Mouse (Mus musculus) monocyte, adult 5-6 weeks (primary cell): ENCODE results near the gene Wasf1. TPM values are rescaled to one million over a fixed set of nuclear protein-coding genes. Genes with fewer than 3 reads are reported as not detected.

ENCODE experiments used
- ATAC-seq: fragments of 153-309, 156-312 bp; replicated peaks from 2 replicates; pipeline ENCODE4 v1.8.0; 2017; ENCODE audit warnings: mild to moderate bottlenecking; ENCODE audit not compliant: low TSS enrichment, insufficient number of reproducible peaks, severe bottlenecking, poor library complexity, low FRiP score
- total RNA-seq: library from RNA; stranded (forward); fragments of 200-1000, 200-491, 200-594 nt; gene quantifications from 3 replicates; pipeline ENCODE4 v1.2.3, GENCODE M21; 2017

Wasf1 gene
- total RNA-seq, 1 experiment from 2014 or later, result not detected

DNA sequence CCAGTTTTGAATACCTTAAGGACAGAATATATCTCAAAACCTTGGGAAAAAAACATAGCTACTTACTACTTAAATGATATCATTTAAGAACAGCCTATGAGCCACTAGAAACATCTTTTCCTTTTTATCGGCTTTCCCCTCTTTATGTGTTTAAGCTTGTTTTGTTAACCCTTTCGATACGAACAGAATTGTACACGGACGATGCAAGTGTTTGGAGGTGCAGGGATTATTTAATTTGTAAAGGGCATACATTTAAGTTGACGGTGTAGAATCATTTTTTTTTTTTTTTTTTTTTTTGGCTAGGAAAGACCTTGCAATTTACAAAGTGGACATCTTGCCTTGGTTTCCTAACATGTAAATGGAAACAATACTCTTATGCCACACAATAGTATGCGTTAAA is 2.2 kb downstream of the Wasf1 start:
- ATAC-seq, result no peak

DNA sequence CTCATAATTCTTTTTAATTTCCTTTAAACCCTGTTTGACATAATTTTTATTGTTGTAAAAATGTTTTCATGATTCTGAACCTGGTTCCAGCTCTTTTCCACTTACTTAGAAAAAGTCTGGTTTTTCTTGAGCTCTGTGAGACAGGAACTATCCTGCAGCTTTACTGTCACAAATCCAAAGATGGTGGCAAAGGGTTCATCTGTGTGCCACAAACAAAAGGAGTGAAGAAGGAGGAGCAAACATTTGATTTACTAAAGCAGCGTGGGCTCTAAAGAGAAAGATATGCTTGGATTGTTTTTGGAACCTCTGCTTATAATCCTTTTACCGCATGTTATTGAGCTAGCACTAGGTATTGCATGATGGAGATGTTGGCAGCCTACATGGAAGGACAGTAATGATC is 4.0 kb downstream of the Wasf1 start:
- no peak for ATAC-seq

- ATAC-seq, result no peak
Observed at GRCm38 (mm10) chr10:40889146-40889545, 5.9 kb downstream of the Wasf1 start.

DNA sequence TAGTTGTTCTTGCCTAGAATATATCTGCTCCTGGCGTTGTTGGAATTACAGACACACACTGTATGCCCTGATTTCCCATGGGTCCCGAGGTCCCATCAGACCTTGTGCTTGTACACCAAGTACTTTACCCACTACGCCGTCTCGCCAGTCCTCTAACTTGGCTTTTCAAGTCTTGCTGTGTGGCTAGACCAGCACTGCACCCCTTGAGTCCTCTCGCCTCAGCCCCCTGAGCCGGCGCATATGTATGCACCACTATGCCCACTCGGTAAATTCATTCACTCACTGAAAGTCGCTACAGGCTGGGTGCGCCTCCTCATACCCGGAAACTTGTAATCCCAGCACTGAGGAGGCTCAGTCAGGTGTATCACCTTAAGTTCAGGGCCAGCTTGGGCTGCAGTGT is 12.5 kb downstream of the Wasf1 start:
- no peak for ATAC-seq

DNA sequence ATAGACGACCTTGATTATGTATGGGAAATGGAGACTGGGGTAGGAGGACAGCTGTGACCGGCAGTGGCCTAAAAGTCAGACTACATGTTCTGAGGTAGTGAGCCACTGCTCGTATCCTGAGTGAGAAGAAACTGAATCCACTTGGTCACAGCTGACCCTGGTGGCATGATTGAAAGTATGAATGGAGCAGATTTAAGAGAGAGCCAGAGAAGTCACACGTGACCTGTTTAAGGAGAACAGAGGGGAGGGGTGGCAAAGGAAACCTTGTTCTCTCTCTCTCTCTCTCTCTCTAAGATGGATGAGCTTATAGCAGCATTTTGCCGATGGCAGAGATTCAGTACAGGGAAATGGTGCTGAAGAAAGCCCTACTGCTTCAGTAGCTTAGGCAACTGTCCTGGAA is 13.4 kb downstream of the Wasf1 start:
- ATAC-seq, result no peak

DNA sequence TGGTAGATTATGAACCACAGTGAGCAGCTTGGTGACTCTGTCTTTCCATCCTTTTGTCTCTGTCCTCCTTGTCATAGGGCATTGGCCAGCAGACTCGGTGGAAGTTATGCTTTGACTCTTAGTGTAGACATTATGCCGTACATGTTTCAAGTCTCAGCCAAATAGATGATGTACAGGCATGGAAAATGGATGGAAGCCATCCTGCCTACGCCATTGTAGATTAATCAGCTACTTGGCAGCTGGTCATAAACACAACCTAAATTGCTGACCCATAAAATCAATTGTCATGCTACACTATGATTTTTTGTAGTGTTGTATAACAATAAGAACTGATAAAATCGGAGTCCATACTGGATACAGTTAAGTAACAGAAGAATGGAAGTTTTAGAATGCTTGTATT is 18.5 kb downstream of the Wasf1 start:
- ATAC-seq, result no peak

GRCm38 (mm10) chr10:40906131-40906530 is 22.9 kb downstream of the Wasf1 start:
- no peak for ATAC-seq

DNA sequence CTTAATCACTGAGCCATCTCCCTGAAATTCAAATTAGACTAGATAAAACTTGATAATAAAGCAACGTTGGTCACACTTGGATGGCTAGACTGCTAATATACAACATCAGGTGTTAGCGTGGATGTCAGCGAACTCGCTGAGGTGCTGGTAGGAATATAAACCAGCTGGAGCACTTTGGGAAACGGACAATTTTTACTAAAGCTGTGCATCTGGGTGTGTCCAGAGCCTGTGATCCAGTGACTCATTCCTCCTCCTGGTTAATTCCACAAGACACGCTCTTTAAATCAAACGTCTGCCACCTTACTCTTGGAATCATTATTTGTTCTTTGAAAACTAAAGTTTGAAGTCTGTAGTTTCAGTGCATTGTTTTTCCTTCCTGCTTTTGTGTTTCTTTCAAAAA is 23.5 kb downstream of the Wasf1 start:
- no peak for ATAC-seq

DNA sequence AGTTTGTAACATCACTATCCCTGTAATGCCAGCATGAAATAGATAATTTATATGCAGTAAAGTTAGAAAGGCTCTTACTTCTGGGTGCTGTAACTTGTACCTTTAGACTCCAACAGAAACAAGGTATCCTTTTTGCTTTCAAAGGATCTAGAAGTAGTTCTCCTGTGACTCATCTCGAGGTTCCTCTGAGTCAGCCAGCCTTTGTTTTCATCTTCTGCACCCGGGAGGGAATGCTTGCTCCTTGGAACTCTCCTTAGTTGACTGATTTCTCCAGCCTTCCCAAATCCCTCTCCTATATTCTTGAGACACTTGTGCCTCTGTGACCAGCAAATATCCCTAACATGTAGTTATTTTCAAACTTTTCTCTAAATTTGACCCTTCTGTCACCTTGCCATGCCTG is 25.3 kb downstream of the Wasf1 start:
- no peak for ATAC-seq

- ATAC-seq, result no peak
Observed at GRCm38 (mm10) chr10:40910811-40911210, 27.5 kb downstream of the Wasf1 start.

DNA sequence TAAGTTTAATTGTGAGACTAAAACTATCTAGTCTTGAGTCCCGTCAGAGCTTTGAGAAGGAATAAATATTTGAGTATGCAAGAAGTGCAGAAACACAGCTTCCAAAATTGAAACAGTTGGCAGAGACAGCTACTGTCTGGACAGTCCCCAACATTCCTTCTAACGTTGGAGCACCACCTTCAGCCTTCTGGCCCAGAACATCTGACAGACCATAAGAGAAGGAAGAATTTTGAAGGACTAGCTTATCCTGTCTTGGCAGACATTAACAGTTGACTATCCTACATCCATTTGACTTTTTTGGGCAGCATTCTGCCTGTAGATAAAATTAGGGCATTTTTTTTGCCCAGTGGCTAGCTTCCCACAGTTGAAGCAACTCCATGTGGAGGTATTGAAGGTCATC is 32.0 kb downstream of the Wasf1 start:
- ATAC-seq, result no peak

GRCm38 (mm10) chr10:40918669-40919440 is 35.6 kb downstream of the Wasf1 start:
- ATAC-seq, result no peak

DNA sequence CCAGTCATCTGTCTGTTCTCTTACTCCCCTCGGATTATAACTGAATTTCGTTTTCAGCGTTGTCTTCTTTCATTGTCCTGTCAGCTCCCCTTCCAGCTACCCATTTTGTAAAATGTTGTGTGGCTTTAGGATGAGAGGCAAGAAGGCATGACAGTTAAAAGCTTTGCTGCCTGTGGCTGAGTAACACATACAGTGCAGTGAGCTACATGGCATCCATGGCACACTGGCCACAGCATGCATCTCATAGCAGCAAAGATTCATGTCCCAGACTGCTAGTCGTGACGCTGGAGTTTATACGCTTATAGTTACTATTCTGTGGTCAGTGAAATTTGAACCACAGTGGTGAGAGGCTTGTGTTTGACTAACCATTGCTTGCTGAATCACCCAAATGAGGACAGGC is 36.2 kb downstream of the Wasf1 start:
- ATAC-seq, result no peak

- ATAC-seq, result no peak
Observed at GRCm38 (mm10) chr10:40932995-40933394, 49.7 kb downstream of the Wasf1 start.

GRCm38 (mm10) chr10:40936160-40936726 is 53.0 kb downstream of the Wasf1 start:
- ATAC-seq, result no peak

DNA sequence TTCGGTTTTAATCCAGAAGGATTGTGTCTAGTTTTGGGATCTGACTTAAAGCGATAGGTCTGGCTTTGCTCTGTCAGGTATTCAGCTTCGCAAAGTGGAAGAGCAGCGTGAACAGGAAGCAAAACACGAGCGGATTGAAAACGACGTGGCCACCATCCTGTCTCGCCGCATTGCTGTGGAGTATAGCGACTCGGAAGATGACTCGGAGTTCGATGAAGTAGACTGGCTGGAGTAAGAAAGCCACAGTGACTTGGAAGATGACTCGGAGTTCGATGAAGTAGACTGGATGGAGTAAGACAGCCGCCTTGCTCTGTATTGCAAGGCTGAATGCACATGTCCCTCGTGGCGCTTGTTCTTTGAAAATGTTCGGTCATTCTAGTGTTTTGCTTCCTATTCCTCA is 54.3 kb downstream of the Wasf1 start:
- no peak for ATAC-seq

GRCm38 (mm10) chr10:40942688-40943087 is 59.4 kb downstream of the Wasf1 start:
- no peak for ATAC-seq

GRCm38 (mm10) chr10:40950176-40950575 is 66.9 kb downstream of the Wasf1 start:
- ATAC-seq, result no peak

- ATAC-seq, result no peak
Observed at GRCm38 (mm10) chr10:40956206-40956605, 72.9 kb downstream of the Wasf1 start.

- ATAC-seq, result no peak
Observed at GRCm38 (mm10) chr10:40961365-40961764, 78.1 kb downstream of the Wasf1 start.

DNA sequence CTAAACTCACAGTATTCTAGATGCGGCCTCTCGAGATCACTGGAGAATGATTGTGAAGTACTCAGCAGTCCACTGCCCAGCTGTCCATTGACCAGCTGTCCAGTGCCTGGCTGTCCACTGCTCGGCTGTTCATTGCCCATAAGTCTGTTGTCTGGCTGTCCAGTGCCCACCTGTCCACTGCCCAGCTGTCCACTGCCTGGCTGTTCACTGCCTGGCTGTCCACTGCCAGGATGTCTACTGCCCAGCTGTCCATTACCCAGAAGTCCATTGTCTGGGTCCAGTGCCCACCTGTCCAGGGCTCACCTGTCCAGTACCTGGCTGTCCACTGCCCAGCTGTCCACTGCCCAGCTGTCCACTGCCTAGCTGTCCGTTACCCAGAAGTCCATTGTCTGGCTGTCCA is 78.7 kb downstream of the Wasf1 start:
- no peak for ATAC-seq
